Mouse (Mus musculus): ENCODE data around the gene Lhx4. TPM values are rescaled to one million over a fixed set of nuclear protein-coding genes. Genes with fewer than 3 reads are reported as not detected.

Gene Lhx4
- polyA plus RNA-seq, 1 experiment from 2014 or later: 1.7 TPM

DNA sequence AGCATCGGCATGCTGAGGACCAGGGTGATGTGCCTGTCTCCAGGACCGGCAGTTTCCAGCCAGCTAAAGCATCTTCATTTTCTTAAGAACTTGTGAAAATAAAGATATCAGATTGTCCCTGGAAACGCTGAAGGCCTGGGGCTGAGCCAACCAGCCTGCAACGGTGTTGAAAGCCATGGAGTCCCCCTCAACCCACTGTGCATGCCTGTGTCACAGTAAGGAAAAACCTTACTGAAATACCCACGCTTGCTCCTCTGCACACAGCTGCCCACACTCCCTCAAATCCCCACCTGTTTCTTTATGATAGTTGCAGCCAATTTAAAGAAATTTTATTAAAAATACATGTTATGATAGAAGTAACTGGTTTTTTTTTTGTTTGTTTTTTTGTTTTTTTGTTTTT lies 95.2 kb downstream of the Lhx4 start:
- H3K9me3 ChIP-seq (ENCODE audit: control insufficient read depth, low read length): no peaks in the 10 kb centered on the region
- H3K4me3 ChIP-seq (ENCODE audit: low read depth, low read length): no peak overlapping the region

DNA sequence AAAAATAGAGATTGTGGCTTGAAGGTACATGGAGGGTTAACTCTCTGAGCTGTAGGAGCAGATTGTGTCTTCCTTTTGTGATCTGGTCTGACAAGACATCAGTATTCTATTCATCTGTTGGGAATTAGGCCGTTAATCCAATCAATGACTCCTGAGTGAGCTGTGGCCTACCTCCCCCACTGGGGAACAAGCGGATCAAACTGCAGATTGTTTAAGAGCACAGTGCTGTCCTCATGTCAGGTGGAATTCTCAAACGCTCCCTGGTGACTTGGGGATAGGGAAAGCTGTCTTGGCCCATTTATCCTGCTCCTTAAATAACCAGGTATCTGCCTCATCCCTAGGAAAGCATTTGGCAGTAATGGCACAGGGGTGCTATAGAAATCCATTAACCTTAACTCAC lies 96.5 kb downstream of the Lhx4 start:
- DNase-seq (ENCODE audit: low spot score, missing footprints): peak; percentile 78
- Histone ChIP-seq H3K4me2 (no peak overlapping the region), H3K9ac (ENCODE audit: low read length) (no peak overlapping the region), H3K36me3 (ENCODE audit: control insufficient read depth, insufficient read depth, low read length) (no peaks in the 10 kb centered on the region), H3K27ac (ENCODE audit: low read depth, low read length) (no peak overlapping the region), H3K9me3 (ENCODE audit: control insufficient read depth, low read length) (no peaks in the 10 kb centered on the region), H3K4me3 (ENCODE audit: low read depth, low read length) (no peak overlapping the region), H3K27me3 (ENCODE audit: control insufficient read depth, insufficient read depth, low read length) (peaks cover 3% of the 10 kb centered on the region; the same call in 1 of the 2 replicates), H3K4me1 (ENCODE audit: control insufficient read depth, insufficient read depth, low read length) (peaks cover 10% of the 10 kb centered on the region)
- peak; percentile 48; the same call in 1 of the 2 replicates for ATAC-seq (ENCODE audit: low FRiP score)
- WGBS: 4% methylated on average over 3 of the region's 3 CpGs

More for the DNA sequence above, 95.2 kb downstream of the Lhx4 start:
- Histone ChIP-seq H3K27me3 (ENCODE audit: control insufficient read depth, insufficient read depth, low read length) (peaks cover 3% of the 10 kb centered on the region; the same call in 1 of the 2 replicates), H3K4me2 (no peak overlapping the region), H3K9ac (ENCODE audit: low read length) (no peak overlapping the region), H3K27ac (ENCODE audit: low read depth, low read length) (no peak overlapping the region), H3K4me1 (ENCODE audit: control insufficient read depth, insufficient read depth, low read length) (peaks cover 8% of the 10 kb centered on the region), H3K36me3 (ENCODE audit: control insufficient read depth, insufficient read depth, low read length) (no peaks in the 10 kb centered on the region)
- 43% methylated on average over 5 of the region's 5 CpGs for WGBS
- DNase-seq (ENCODE audit: low spot score, missing footprints): peak; percentile 73
- no peak for ATAC-seq (ENCODE audit: low FRiP score)

DNA sequence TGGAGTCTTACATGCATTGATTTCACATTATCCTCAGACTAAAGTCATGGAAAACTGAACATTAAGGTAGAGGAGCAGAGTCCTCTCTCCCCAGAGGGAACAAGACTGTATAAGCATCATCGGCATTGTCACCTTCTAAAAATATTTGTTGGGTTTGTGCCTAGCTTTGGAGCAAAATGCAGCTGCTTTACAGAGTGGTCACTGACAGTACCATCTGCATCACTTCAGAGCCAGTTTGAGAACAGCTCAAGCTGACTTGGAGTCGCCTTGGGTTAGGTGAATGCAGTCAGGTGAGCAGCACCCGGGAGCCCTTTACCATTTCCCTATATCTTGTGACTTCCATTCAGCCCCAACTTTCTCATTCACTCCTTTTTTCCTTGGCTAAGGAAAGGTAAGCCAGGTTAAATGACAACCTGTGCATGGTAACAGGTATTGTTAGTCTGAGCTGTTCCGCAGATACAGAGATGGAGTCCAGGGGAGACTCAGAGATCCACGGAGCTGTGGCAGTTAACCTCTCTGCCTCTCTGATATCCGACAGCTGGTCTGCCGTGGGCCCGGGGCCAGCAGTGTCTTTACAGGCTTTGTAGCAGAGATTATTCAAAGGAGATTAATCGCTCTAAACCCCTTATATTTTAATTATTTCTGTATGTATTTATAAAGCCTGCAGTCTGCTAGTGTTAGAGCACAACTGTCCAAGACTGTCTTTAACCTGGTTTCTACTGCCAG lies 101.2 kb downstream of the Lhx4 start:
- DNase-seq (ENCODE audit: low spot score, missing footprints): peak; percentile 77
- no peak for ATAC-seq (ENCODE audit: low FRiP score)
- Histone ChIP-seq H3K4me2 (no peak overlapping the region), H3K9ac (ENCODE audit: low read length) (no peak overlapping the region), H3K27me3 (ENCODE audit: control insufficient read depth, insufficient read depth, low read length) (no peaks in the 10 kb centered on the region; the same call in 1 of the 2 replicates), H3K9me3 (ENCODE audit: control insufficient read depth, low read length) (no peaks in the 10 kb centered on the region), H3K36me3 (ENCODE audit: control insufficient read depth, insufficient read depth, low read length) (no peaks in the 10 kb centered on the region), H3K4me1 (ENCODE audit: control insufficient read depth, insufficient read depth, low read length) (peaks cover 18% of the 10 kb centered on the region), H3K4me3 (ENCODE audit: low read depth, low read length) (no peak overlapping the region), H3K27ac (ENCODE audit: low read depth, low read length) (no peak overlapping the region)
- 68% methylated on average over 9 of the region's 9 CpGs for WGBS

Other genes with a start within 250 kb of the Lhx4 start
- gene Acbd6, start 193.6 kb downstream of the Lhx4 start, polyA plus RNA-seq (2014; fragmentation: Nextera tagmentation; extraction: Ambion mirVana): 71.0 and 72.9 TPM in 2 replicates
- 6.6 and 6.8 TPM in 2 replicates for gene Qsox1, start 61.2 kb upstream of the Lhx4 start, polyA plus RNA-seq (2014; fragmentation: Nextera tagmentation; extraction: Ambion mirVana)
- 6.7 and 6.9 TPM in 2 replicates for gene Cep350, start 221.6 kb upstream of the Lhx4 start, polyA plus RNA-seq (2014; fragmentation: Nextera tagmentation; extraction: Ambion mirVana)